Mouse (Mus musculus) cerebellum, adult 11 months (tissue): ENCODE measurements around the gene Gm39115.
"Not testable (repeated sequence)": the region's sequence is repeated elsewhere in the genome, so short reads cannot be mapped to it uniquely, and the experiment has no call there.

Experiments used
- DNase-seq: peaks from one replicate; pipeline ENCODE4 v3.0.0; 2022

Gm39115 gene

GRCm38 (mm10) chr7:142135934-142136333, at the start of gene Gm39115:
Gene Gm39115 (minus strand): TSS chr7:142136034.
- DNase-seq = not testable (repeated sequence)

DNA sequence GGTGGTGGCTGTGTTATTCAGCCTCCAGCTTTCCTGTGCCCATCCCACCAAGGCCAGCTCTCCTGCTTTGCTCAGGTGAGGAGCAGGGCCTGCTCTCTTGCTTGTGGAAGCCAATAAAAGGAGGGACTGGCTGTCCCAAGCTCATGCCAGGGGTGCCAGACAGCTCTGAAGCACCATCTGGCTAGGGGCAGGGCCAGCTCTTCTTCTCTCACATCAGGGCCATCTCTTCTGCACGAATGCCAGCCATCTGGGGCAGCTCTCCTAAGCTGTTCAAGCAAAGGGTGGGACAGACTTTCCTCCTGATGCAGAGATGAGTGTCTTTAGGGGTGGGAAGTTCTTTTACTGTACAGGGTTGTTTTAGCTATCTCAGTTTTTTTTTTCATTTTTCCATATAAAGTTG, 45.2 kb upstream of the Gm39115 start:
- DNase-seq = no peak

- DNase-seq = no peak
These were observed 42.9 kb upstream of the Gm39115 start for GRCm38 (mm10) chr7:142178685-142179084.

- DNase-seq = not testable (repeated sequence)
These were observed 40.1 kb upstream of the Gm39115 start, which contains the start of gene Krtap5-2 for GRCm38 (mm10) chr7:142175905-142176304. Gene Krtap5-2 (minus strand): TSS chr7:142176005.

DNA sequence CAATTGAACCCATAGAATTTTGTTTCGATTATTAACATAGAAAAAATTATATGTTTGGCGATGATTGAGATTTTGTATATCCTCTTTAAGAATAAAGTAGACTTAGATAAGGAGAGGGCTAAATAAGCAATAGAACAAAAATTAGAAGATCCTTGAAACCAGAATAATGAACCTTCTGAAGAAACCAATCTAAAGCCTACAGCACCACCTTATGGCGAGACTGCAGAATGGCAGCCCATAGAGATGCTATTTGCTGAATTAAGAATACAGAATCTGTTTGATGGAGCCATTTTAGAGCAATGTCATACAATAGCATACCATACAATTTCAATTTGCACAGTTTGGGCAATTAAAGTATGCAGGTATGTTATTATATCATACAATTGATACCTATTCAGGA, 34.0 kb upstream of the Gm39115 start:
- no peak for DNase-seq

- DNase-seq = not testable (repeated sequence)
These were observed 29.8 kb upstream of the Gm39115 start, which contains the start of gene Gm4553 for GRCm38 (mm10) chr7:142165639-142166038. Gene Gm4553 (minus strand): TSS chr7:142165739.

DNA sequence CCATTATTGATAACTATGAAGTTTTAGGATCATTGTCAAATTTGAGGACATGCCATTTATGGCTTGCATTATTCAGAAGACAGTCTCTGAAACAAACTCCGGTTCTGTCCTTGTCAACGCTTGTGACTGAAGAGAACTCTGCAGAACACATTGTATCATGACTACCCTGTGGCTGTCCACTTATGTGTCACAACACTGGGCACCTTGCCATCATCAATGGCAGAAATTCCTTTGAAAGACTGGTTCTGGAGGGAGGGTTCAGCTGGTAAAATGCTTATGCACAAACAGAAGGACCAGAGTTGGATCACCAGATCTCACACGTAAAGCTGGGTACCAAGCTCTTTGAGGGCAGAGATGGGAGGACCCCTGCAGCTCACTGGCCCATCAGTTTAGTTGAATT, 23.5 kb upstream of the Gm39115 start:
- no peak for DNase-seq

DNA sequence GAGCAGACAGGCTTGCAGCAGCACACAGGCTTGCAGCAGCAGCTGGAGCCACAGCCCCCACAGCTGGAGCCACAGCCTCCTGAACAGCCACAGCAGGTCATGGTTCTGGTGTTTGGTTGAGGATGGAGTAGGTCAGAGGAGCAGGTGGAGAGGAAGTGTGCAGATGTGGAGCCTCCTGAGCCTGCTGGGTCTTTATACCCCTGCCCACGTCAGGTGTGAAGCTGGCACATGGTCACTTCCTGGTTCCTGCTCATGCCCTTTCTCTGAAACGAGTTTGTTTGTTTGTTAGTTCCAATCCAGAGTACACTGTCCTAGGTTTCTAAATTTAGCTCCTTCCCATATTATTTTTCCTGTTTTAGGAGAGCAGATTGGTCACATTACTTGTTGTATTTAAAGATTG, 21.2 kb upstream of the Gm39115 start, which contains the start of gene Gm29735:
Gene Gm29735 (minus strand): TSS at position 101 of the 400 bp plus-strand sequence.
- not testable (repeated sequence) for DNase-seq

- no peak for DNase-seq
These were observed 19.5 kb upstream of the Gm39115 start for GRCm38 (mm10) chr7:142155308-142155707.

DNA sequence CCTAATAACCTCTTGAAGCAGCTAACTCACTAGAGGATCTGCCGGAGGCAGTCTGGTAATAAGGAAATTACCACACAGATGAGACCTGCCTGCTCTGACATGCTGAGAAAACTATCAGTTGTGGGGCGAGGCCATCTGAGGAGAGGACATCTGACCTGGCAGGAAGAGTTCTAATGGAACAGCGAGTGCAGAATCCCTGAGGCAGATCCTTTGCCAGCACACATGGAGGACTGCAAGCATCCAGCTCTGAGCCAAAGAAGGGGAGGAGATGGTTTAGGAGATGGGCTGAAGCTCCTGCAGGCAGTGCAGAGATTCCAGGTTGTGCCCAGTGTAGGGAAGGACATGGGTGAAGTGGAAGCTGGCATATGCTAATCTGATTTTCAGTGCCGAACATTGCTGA, 16.4 kb upstream of the Gm39115 start:
- no peak for DNase-seq

GRCm38 (mm10) chr7:142148633-142149032, 12.8 kb upstream of the Gm39115 start:
- no peak for DNase-seq

- peak; percentile 10 for DNase-seq
These were observed 10.2 kb upstream of the Gm39115 start for GRCm38 (mm10) chr7:142146033-142146432.

GRCm38 (mm10) chr7:142145413-142145940, 9.6 kb upstream of the Gm39115 start:
- DNase-seq = no peak

DNA sequence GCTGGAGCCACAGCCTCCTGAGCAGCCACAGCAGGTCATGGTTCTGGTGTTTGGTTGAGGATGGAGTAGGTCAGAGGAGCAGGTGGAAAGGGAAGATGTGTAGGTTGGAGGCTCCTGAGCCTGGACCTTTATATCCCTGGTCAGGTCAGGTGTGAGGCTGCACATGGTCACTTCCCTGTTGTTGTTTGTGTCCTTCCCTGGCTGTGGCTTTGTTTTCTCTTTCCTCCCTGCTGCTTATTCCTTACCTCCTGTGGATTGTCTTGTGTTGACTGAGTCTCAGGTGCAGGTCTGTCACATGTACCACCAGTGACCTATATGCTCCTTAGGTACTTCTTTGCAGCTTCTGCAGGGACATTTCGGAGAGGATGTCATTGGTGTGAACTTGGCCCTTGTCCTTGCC, 8.7 kb upstream of the Gm39115 start, which contains the start of gene Gm45337:
Gene Gm45337 (minus strand): TSS at position 101 of the 400 bp plus-strand sequence.
- DNase-seq = no peak

- not testable (repeated sequence) for DNase-seq
These were observed 7.7 kb upstream of the Gm39115 start for GRCm38 (mm10) chr7:142143506-142144010.

DNA sequence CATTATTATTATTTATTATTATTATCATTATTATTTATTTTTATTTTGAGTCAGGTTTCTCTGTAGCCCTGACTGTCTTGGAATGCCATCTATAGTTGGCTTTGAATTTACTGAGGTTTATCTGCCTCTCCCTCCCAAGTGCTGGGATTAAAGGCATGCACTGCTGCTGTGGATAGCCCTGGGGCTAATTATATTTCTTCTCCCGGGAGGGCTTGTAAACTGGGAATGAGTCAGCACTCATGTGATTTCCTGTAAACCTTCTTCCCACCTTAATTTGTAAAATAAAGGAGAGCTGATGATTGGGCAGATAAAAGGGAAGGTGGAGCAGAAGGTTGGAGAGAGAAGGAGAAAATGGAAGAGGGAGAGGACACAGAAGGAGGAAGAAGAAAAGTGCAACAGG, 4.9 kb upstream of the Gm39115 start:
- DNase-seq = no peak

DNA sequence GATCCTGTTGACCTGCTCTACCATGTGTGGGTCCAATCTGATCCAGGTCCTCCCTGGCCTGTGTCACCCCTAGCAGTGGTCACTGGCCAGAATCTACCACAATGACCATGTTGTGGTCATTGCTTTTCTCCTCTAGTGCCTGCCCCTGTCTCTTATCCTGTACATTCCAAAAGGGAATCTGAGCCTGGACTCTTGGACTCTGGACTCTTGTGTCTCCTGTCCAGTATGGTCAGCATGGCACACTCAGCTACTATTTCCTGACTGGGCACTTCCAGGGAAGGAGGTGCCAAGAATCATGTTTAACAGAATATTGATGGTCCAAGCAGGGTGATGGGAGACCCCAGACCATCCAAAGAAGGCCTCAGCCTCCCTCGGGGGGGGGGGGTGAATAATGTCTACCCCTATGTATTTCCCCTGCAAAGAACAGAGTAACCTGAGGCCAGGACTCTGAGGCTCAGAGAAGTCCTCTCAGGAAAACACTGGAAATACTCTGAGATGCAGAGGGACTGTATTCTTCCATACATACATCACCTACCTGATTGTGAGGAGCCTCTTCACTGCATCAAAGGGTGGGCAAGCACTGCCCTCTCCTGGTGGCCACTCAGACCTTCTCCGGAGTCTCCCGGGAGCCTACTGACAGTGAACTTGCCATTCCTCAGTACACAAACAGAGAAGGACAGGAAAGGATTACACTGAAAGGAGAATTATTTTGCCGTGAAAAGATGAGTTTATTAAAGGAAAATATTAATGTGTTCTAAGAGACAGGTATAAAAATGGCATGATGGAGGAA, 1.4 kb downstream of the Gm39115 start:
- DNase-seq = no peak

DNA sequence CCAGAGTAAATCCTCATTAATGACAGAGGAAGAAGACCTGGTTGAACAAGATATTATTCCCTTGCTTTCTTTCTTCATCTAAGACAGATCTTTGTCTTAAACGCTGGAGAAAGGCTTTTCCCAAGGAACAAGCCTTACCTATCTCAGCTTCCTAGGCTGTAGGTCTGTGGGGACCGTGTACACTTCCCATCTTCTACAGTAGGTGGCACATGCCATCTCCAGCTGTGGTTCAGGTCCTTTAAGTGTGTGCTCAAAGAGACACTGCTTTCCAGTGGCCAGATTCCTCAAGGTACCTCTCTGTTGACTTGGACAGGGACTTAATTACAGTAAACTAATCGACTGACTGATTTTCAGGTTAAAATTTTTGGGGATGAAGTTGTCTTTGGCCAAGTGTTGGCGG, 7.0 kb downstream of the Gm39115 start:
- DNase-seq = no peak

GRCm38 (mm10) chr7:142120629-142121028, 15.2 kb downstream of the Gm39115 start, which contains the start of gene Gm45618:
Gene Gm45618 (minus strand): TSS chr7:142120729.
- DNase-seq = not testable (repeated sequence)

GRCm38 (mm10) chr7:142119632-142120031, 16.2 kb downstream of the Gm39115 start:
- DNase-seq = no peak

DNA sequence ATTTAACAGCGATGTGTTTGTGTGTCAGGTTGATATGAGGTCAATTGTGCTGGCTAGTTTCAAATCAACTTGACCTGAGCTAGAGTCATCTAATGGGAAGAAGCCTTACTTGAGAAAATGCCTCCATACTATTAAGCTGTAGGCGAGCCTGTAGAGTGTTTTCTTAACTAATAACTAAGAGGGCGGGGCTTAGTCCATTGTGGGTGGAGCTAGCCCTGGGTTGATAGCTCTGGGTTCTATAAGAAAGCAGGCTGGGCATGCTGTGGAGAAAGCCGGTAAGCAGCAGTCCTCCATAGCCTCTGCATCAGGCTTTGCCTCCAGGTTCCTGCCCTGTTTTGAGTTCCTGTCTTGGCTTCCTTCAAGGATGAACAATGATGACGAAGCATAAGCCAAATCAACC, 31.1 kb downstream of the Gm39115 start:
- no peak for DNase-seq

GRCm38 (mm10) chr7:142097776-142098175, 38.1 kb downstream of the Gm39115 start:
- DNase-seq = peak; percentile 85

DNA sequence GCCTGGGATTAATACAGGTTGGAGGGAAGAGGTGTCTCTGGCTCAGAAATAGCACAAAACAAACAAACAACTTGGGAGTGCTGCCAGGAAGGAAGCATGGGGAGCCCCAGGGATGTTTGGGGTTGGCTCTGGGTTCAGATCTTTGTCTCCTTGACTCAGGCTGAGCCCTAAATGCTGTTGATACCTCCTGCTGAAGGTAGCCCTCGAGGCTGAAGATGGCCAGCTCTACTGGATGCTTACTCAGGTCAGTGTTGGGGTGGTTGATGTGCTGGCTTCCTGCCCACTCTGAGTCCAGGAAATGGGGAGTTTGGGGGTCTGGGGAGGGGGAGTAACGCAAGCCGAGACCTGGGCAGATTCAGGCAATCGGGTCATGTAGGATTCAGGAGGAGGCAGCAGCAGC, 39.1 kb downstream of the Gm39115 start:
- peak; percentile 41 for DNase-seq
